ENCODE assay signal across 22 mouse cellular contexts in genomic region chr7:129789461-129789860, GRCm38 (mm10).
DNase-seq lines count a peak whose midpoint lies in the region; ATAC-seq and TF ChIP-seq lines count a peak whose summit lies in the region.
"Had no signal": no experiment of that assay in that cellular context is flagged by ENCODE, and none has a peak within 500 bp of the region (broad histone marks: within the 10 kb centered on the region; RNA-seq: fewer than 3 reads in every experiment).

No protein-coding gene starts in this region.

- TF ChIP-seq CTCF in liver, adult 2 months (IDR thresholded peaks at IDR 0.05; ENCODE audit: low read depth, low read length), result no peak
- TF ChIP-seq CTCF in gastrocnemius, adult 2 months (IDR thresholded peaks at IDR 0.05), result no peak

- peak; percentile 26 to 55 for DNase-seq in cerebellum, postnatal 14 days
- DNase-seq in cerebellum, adult 8-10 months, result no peak
- DNase-seq in liver, adult 2 months (ENCODE audit: extremely low read depth, low read depth, low spot score), result no peak
- DNase-seq in embryo, embryonic 11 days, result peak; percentile 52
- peak; percentile 61 for DNase-seq in mesoderm, embryonic 11.5 days (ENCODE audit: low read depth, low spot score)
- no peak for DNase-seq in spleen, postnatal 14 days (ENCODE audit: low spot score in 2 of 2)
- DNase-seq in gastrocnemius, adult 2 months, result no peak
- DNase-seq: adrenal gland, adult 8-10 months; cerebellum, postnatal 25 days; heart, postnatal 10 days; kidney, postnatal 10 days; lung, postnatal 10 days had no signal

- peak overlapping the region; percentile 32; the same call in 1 of the 2 replicates for H3K27ac ChIP-seq in liver, adult 2 months (replicated peaks; ENCODE audit: insufficient read depth, low read depth, low read length)
- no peak overlapping the region for H3K27ac ChIP-seq in liver, embryonic 12.5 days
- no peak overlapping the region for H3K27ac ChIP-seq in gastrocnemius, adult 2 months
- H3K27ac ChIP-seq: embryonic facial prominence, embryonic 13.5 days; forebrain, embryonic 15.5 days; heart, embryonic 10.5 days; hindbrain, embryonic 12.5 days; intestine, embryonic 15.5 days; layer of hippocampus, adult 2 months had no signal

- H3K4me3 ChIP-seq in liver, adult 2 months (ENCODE audit: insufficient read depth, low read depth, low read length), result no peak overlapping the region
- H3K4me3 ChIP-seq in liver, embryonic 12.5 days, result no peak overlapping the region
- no peak overlapping the region for H3K4me3 ChIP-seq in gastrocnemius, adult 2 months
- H3K4me3 ChIP-seq: embryonic facial prominence, embryonic 13.5 days; forebrain, embryonic 15.5 days; heart, embryonic 10.5 days; hindbrain, embryonic 12.5 days; intestine, embryonic 15.5 days; layer of hippocampus, adult 2 months; myocyte had no signal

- H3K9me3 ChIP-seq in liver, embryonic 12.5 days (replicated peaks), result no peaks in the 10 kb centered on the region
- H3K9me3 ChIP-seq: embryonic facial prominence, embryonic 13.5 days; forebrain, embryonic 15.5 days; heart, embryonic 10.5 days; hindbrain, embryonic 12.5 days; intestine, embryonic 15.5 days had no signal

- no peaks in the 10 kb centered on the region for H3K36me3 ChIP-seq in liver, adult 2 months (ENCODE audit: control insufficient read depth, insufficient read depth, low read length)
- no peaks in the 10 kb centered on the region for H3K36me3 ChIP-seq in liver, embryonic 12.5 days
- H3K36me3 ChIP-seq: embryonic facial prominence, embryonic 13.5 days; forebrain, embryonic 15.5 days; heart, embryonic 10.5 days; hindbrain, embryonic 12.5 days; intestine, embryonic 15.5 days had no signal

- no peaks in the 10 kb centered on the region for H3K4me1 ChIP-seq in liver, adult 2 months (ENCODE audit: control insufficient read depth, insufficient read depth, low read length)
- no peaks in the 10 kb centered on the region for H3K4me1 ChIP-seq in liver, embryonic 12.5 days

- no peak for TF ChIP-seq POLR2A in liver, adult 2 months (IDR thresholded peaks at IDR 0.05; ENCODE audit: extremely low read depth, insufficient read depth, low read length)

- no peak for ATAC-seq in liver, embryonic 12.5 days
- ATAC-seq: CD4-positive, CD25-positive, alpha-beta regulatory T cell, adult 4 months; forebrain, embryonic 15.5 days; intestine, embryonic 15.5 days; Patski had no signal

- H3K27me3 ChIP-seq in liver, adult 2 months (ENCODE audit: control insufficient read depth, insufficient read depth, low read length), result no peaks in the 10 kb centered on the region
- no peaks in the 10 kb centered on the region for H3K27me3 ChIP-seq in liver, embryonic 12.5 days (replicated peaks)
- H3K27me3 ChIP-seq: embryonic facial prominence, embryonic 13.5 days; forebrain, embryonic 15.5 days; intestine, embryonic 15.5 days; Patski had no signal

- H3K9ac ChIP-seq in liver, adult 2 months (ENCODE audit: low read depth, low read length), result no peak overlapping the region
- H3K9ac ChIP-seq in liver, embryonic 12.5 days, result no peak overlapping the region
- H3K9ac ChIP-seq: embryonic facial prominence, embryonic 13.5 days; forebrain, embryonic 15.5 days; hindbrain, embryonic 12.5 days; intestine, embryonic 15.5 days had no signal

- WGBS in liver, adult 2 months, result 60% methylated on average over 6 of the region's 6 CpGs
- WGBS in liver, embryonic 12.5 days (ENCODE audit: insufficient replicate concordance), result 52% methylated on average over 6 of the region's 6 CpGs

- intact Hi-C loops in gastrocnemius, adult 2 months (cut with DNase I), result no loop called here

- no peaks in the 10 kb centered on the region for H3K79me2 ChIP-seq in liver, adult 2 months (ENCODE audit: control insufficient read depth, insufficient read depth, low read length)

- H3K4me2 ChIP-seq in liver, embryonic 12.5 days, result no peak overlapping the region
- H3K4me2 ChIP-seq: embryonic facial prominence, embryonic 13.5 days; forebrain, embryonic 15.5 days; hindbrain, embryonic 12.5 days; intestine, embryonic 15.5 days had no signal

Comparison
In these comparisons a context has a peak if more than half of its experiments do, and no peak if none do; other contexts are left out.
1. DNase-seq: peak in cerebellum, postnatal 14 days (2 of 2), embryo, embryonic 11 days (single experiment) and mesoderm, embryonic 11.5 days (single experiment); none in cerebellum, adult 8-10 months (single experiment), liver, adult 2 months (single experiment), spleen, postnatal 14 days (0 of 2) and gastrocnemius, adult 2 months (single experiment).